Mouse (Mus musculus) bone marrow macrophage, adult 2 months (primary cell): ENCODE data around the gene Car11.

Experiments used
- CTCF ChIP-seq: IDR thresholded peaks from 2 replicates; pipeline ENCODE4 v1.5.1; 2012; ENCODE audit warnings: low read depth, mild to moderate bottlenecking, low read length, moderate library complexity
- POLR2A ChIP-seq: IDR thresholded peaks from 2 replicates; pipeline ENCODE4 v1.6.1; 2012; ENCODE audit warnings: mild to moderate bottlenecking, low read depth, low read length, borderline replicate concordance

GRCm38 (mm10) chr7:45725151-45725550, 25.5 kb downstream of the Car11 start:
- TF ChIP-seq CTCF (no peak), POLR2A (no peak)
